Mouse (Mus musculus) spleen, postnatal 4 days (tissue): ENCODE data around the gene Anks1b.
"Not testable (repeated sequence)": the region's sequence is repeated elsewhere in the genome, so short reads cannot be mapped to it uniquely, and the experiment has no call there.

ENCODE experiments used
- DNase-seq, 2 experiments: peaks; one replicate each; pipeline ENCODE4 v3.0.0; 2022; ENCODE audit warnings: low spot score in 2 of 2

The Anks1b gene

DNA sequence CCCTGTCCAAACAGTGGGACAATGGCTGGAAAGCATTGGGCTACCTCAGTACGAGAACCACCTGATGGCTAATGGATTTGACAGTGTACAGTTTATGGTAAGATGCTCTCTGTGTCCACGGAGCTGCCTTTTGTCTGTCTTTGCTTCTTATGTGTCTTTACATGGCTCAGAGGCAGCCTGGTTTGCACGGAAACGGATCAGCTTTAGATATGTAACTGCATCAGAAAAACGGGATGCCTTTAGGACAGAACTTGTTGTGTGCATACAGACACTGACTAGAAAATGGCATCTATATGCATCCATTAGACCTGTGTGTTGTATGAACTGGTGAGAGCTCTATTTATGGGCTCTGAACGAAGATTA, 703.8 kb downstream of the Anks1b start:
- DNase-seq: no peak

DNA sequence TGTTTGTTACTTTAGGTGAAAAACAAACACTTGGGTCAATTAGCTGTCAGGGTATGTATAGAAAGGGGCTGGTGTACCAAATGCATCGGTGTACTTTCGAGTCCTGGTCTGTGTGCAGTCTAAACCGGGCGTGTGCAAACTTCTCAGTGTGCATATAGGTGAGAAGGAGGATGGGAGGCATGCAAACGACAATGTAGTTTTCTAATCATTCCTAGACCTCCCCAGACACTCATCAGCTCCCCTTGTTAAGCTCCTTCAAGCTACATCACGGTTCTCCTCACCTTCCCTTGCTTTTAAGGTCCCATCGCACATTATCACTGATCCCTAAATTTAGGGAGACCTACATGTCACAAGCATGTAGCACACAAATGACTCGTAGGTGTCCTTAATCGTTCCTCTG, 704.5 kb downstream of the Anks1b start:
- DNase-seq: no peak

DNA sequence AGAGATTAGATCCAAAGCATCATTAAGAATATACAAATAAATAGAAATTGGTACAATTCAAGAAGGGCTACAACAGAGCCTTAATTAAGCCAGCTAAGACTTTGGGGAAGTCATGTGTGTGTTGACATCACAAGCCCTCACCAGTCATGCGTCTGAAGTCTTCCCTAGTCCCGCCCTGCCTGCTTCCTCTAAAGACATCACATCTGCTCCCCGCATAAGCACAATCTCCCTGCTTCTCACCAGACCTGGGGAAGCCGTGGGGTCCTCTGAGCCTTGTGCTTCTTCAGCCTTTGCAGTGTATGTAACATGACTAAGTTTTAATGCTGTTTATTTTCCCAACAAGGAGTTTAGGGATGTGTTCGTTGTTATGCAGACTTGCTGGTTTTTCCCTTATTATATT, 706.7 kb downstream of the Anks1b start:
- no peak for DNase-seq

DNA sequence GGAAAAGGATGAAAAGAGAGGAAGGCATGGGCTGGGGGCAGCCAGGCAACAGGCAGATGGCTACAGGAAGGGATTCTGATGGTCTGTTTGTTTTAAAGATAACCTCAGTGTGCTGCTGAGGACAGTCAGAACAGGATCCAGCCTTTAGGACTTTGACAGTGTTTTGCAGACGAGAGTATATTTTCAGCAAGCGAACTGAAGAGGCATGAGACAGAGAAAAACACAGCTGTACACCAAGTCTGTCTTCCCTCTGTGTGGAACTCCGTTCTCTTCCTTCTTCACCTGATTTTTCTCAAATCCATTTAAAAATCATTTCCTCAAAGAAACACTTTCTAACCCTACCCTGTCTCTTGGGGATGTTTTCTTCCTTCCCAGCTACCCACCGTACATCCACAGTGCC, 710.7 kb downstream of the Anks1b start:
- DNase-seq: peak in 1 of 2 experiments; percentile 13

DNA sequence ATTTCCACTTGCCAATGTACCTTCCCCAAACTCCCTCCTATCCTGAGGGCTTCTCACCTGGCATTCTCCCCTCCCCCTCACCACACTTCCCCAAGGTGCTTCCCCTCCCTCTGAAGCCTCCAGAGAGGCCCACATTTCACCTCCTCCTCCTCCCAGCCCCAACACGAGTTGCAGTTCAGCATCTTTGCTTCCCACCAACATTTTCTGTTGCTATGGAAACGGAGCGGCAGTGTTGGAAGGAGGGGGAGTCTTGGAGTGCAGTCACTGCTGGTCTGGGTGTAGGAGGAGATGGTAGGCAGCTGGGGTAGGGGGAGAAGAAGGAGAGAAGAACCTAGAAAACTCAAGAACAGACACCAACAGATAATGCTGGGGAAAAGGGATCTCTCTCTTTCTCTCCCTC, 722.8 kb downstream of the Anks1b start:
- DNase-seq: no peak

DNA sequence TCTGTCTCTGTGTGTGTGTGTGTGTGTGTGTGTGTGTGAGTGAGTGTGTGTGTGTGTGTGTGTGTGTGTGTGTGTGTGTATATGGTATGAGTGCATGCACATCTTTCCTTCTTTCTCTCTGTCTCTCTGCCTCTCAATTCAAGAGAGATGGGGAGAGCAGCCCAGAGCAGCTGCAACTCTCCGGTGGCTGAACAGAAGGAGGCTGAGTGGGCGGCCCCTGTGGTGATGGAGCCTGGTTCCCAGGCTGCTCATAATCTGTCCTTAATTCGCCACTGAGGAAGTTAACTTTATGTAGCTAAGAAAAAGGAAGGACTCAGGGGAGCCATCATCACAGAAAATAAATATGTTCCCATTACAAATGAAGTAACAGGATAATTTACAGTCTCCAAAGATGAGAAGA, 723.3 kb downstream of the Anks1b start:
- DNase-seq: no peak

DNA sequence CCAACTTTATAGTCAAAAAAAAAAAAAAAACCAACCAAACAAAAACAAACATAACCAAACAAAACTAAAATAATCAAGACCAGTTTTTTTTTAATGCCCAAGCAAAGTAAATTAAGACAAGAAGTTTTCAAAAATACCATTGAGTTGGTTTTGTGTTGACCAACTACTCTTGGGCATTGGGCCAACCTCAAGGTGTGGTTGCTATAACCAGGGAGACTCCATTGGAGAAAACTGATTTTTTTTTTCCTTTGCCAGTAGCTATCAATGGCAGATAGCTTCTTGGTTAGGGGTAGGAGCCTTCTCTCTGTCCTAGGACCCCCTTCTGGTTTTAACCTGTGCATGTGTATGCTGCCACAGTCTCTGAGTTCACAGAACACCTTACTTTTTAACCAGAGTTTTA, 725.8 kb downstream of the Anks1b start:
- no peak for DNase-seq

DNA sequence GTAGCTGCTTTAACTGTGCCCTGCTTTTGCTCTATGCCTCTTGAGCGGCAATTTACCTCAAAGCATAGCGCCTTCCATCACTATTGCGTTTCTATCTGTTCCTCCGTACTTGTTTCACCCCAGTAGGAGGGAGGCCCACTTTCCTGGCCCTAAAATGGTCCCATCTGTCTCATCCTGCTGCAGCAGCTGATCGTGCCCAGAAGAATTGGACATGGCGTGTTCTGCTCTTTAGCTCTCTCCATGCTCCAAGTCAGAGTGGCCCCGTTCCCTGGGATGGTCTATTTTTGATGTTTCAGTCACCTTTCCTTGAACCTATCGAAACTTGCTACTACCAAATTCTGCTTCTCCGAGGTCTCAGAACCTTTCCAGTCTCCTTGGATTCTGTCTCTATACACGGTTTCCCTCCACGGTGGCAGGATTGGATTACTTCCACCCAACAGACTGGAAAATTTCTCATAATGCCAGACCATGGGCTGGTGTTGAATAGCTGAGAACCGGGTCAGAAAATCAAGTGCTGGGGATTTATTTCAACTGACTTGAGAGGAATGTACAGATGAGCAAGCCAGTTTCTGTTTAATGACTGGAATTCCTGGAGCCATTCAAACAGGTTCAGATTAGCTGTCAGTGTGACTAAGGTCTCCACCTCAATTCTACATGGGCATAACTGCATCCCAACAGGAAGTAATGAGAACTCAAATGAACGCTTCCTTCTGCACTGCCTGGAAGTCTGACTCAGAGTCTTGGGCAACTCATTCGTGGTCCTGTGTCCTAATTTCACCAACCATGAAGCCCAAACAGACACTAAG, 726.6 kb downstream of the Anks1b start:
- no peak for DNase-seq

DNA sequence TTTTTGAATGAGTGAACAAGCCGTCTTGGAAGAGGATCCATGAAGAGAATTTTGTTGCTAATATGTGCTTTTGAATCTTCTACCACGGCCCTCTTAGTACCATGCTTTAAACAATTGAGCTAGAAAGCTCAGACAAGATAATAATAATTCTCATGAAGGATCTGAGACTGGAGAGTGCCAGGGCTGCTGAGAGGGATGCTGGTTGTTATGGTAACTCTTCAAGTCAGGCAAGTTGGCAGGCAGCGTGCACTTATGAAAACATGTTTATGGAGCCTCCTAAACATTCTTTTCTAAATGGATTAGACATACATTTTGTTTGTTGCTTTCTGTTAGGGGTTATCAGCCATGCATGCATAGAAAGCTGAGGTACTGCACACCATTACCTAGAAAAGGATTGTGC, 734.3 kb downstream of the Anks1b start:
- no peak for DNase-seq

DNA sequence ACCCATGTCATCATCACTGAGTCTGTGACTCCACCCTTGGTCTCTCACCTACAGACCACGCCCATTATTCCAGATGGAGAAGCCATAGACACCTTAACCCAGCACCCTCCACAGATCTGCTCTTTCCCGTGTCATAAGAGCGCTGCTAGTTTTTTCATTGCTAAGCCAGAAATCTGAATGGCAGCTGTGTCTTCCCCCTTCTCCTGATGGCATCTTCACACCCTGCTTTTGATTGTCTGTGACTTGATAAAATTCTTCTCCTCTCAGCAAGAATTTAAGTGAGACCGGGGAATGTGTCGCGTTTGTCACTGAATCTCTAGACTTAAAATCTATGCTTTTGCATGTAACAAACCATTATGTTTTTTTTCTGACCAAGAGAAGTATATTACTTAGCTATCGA, 736.1 kb downstream of the Anks1b start:
- DNase-seq: no peak

DNA sequence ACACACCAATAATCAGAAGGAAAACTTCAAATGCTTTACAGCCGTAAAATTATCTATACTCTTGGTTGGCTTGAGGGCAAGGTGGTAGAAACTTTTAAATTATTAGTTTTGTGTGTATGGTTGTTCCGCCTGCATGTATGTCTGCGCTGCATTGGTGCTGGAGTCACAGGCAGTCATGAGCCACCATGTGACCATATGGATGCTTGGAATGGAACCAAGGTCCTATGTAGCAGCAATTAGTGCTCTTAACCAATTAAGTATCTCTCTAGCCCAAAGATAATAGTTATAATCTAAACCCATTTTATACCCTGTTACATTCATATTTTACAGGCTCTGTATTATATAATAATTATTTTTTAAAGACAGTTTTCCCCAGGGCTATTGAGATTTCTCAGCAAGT, 739.7 kb downstream of the Anks1b start:
- no peak for DNase-seq

DNA sequence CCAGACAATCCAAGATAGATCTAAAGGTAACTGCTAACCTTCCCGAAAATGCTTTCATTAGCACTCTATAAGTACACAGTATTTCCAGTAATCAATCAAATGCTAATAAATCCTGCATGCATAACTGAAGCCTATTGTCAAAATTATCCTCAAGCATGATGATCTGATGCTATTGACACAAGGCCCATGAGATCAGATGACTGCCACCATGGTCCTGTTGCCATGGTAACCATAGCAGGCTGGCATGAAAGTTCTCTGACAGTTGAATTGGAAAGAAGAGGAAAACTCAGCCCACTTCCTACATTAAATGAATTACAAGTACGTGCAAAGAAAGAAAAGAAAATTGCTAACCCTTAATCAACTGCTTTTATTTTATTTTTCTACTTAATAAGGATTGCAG, 741.9 kb downstream of the Anks1b start:
- no peak for DNase-seq

DNA sequence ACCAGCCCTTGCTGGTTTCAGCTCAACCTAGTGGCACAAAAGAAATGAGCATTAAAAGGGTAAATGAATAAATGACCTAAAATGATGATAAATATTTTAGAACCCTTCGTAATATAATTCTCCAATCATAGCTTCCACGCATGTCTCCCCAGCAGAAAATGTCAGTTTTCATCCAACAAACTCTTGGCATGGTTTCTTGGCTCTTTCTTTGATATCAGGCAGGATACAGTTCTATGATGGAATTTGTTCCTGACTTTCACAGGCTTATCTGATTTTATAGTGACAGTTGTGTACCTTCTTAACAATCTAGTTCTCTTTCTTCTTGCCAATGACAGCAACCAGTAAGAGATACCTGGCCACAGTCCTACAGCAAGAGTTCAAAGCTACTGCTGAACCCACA, 743.3 kb downstream of the Anks1b start:
- DNase-seq: no peak

DNA sequence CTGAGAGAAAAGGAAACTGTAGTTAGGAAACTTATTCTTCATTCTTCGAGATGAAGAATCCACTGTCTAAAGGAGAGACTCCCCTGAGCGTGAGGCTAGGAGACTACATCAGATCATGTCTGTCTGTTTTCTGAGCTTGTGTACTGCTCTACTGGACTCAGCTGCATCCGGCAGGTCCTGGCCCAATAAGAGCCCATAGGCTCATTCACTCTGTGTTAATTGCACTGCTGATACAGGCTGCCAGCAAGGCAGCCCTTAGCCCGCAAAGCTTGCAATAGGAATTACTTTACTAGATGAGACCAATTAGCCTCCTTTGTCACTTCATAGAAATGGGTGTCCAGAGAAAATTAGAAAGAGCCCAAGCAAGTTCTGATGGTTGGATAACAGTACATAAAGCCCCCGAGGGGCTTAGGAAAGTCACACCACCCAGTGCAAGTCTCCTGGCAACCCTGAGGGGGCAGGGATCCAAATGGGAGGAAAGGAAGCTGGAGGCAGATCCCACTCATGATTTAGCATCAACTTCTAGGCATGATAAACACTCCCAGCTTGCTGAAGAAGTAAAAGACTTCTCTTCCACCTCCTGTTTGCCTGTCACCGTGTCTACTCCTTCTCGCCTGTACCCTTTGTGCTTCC, 744.5 kb downstream of the Anks1b start:
- DNase-seq: no peak

DNA sequence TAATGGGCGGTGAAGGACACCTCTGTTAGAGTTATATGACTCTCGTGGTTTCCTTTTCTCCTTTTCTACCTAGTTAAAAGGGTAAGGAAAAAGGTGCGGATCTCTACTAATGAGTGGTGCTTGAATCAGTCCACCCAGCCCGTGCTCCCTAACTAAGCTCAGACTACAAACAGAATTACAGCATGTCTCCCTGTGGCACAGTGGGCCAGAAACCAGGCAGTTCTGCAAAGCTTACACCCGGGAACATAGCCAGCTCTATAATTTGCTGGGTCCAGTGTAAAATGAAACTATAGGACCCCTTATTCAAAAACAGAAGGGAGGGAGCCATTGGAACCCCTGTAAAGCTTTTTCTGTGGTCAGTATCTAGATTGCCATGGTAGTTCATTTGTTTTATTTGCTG, 754.2 kb downstream of the Anks1b start:
- no peak for DNase-seq

DNA sequence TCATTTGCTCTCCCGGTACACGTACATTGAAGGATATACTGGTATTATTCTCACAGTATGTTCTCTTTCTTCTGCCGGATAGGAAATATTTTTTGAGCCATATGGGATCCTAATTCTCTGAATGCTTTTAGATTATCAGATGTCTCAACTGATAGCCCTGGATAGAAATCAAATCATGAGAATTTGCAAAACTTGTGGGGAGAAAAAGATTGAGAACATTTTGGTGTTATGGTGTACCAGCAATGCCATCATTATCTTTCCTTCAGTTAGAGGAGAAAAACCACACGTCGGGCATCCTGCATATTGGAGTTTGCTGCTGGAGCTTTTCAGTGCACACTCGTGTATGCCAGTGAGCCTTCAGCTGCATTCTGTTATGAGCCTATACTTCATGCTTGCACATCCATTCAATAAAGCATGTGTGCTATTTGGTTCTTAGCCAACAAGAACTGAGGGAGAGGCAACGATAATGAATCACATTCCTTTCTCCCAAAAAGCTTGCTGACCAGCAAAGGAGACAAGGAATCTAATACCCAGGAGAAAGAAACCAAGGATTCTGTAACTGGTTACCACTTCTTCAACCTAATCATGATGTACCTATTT, 756.9 kb downstream of the Anks1b start:
- DNase-seq: no peak

DNA sequence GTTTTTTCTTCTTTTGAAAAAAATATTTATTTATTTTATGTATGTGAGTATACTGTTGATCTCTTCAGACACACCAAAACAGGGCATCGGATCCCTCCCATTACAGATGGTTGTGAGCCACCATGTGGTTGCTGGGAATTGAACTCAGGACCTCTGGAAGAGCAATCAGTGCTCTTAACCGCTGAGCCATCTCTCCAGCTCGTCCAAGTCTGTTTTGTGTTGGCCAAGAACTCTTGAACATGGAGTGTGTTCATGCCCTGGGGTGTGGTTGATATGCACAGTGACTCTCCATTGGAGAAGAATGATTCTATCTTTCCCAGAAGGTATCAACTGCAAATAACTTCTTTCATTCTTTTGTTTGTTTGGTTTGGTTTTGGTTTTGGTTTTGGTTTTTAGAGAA, 757.5 kb downstream of the Anks1b start:
- not testable (repeated sequence) for DNase-seq

DNA sequence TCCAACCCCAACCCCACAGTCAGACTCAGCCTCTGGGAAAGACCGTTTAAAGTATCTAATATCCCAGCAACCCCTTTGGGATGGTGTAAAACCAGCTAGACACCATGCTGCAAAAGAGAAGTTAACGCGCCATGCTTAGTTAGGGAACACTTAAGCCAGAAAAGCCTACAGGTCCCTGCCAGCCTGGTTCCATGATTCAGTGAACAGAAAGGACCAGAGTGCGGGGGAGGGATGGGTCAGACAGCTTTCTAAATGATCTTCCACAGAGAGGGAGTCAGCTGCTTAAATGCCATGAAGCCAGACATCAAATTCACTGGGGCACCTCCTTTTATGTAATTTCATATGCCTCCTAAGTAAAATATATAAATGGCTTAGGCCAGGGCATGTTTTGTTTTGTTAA, 764.0 kb downstream of the Anks1b start:
- no peak for DNase-seq

DNA sequence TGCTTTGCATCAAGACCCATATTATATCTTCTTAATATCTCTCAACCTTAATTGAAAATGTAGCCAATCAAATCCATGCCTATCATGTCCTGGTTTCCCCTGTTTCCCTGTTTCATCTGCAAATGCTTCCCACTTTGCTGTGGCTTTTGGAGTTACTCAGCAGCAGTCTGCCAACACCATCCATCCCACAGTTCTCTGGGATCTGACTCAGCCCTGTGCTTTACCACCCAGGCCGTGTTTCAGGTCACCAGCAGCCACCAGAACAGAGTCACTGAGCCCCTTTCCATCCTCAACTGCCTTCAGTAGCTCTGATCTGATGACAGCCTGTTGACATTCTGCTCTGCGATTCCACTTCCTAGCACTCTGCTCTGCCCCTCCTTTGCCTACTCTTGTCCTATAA, 776.4 kb downstream of the Anks1b start:
- DNase-seq: no peak

DNA sequence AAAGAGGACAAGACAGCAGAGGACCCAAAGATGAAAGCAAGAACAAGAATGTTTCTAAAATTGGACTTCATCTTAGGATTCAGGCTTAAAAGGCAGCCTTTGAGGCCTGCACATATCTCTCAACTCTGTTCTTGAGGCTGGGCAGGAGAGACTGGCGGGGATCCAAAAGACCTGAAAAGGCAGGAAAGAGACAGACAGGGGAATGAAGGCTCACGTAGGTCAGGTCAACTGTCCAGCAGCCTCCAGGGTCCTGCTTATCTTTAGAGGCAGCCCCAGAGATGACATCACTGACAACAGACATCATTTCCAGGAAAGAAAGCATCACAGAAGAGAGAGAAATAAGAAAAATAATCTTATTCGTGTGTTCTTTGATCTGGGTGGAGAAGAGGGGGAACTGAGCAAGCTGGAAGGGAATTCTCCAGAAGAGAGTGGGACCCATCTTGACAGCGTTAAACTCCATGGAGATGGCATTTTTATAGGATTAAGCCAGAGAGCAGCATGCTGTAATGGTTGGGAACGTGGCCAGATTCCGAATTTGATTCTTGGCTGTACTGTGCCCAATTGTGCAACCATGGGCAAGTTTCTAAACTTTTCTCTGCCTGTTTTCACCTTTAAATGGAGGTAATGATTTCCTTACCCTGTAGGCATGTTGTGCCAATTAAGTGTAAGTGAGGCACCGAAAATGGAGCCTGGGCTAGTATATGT, 784.3 kb downstream of the Anks1b start:
- no peak for DNase-seq

DNA sequence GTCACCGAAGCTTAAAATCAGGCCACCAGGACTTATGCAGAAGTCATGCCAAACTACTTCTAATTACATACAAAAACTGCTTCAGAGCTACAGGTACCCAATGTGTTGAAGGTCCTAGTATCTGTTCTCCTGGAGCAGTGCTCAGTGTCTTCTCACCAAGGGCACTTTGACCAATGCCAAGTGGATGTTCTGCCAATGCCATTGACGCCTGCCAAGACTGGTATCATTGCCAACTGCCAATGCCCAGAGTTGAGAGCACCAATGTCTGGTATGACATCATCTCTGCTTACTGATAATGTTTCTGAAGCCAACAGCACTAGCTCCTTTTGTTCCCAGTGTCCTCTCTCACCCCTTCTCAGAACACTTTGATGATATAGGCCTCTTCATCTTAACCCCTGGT, 793.4 kb downstream of the Anks1b start:
- DNase-seq: no peak

DNA sequence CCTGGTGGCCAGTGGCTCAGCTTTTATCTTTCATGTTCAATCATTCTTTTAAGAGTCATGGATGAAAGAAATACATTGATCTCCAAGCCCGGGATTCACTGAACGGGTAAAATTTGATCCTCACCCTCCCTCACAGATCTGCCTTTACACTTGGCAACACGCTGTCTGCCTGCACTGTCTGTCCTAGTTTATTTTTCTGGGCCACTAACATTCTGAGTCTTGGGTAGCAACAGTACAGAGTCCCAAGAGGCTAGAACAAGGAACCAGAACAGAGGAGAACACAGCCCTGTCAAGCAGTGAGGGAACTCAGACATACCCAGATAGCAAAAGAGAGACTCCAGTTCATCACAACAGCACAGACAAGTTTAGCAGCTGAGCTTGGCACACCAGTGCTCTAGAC, 797.0 kb downstream of the Anks1b start:
- no peak for DNase-seq

DNA sequence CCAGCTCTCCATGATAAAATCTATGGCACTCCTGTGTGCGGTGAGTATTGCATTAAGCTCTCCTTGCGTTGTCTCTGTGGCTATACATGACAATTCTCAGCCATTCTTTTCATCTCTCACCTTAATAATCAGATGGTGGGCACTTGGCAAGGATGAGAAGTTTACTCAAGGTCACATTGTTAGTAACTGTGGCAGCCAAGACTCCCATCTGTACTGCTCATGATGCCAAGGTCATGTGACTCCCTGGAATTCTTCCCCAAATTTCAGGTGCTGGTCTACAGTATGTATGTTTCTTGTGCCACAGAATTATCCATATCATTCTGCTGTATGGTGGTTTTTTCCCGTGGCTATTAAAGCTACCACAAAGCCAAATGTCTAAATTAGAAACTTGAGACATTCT, 798.8 kb downstream of the Anks1b start:
- no peak for DNase-seq
